Mouse (Mus musculus) liver, adult 2 months (tissue): ENCODE results near the gene 5031439G07Rik.

ENCODE experiments used
- CTCF ChIP-seq: fragments of 200-500 bp; IDR thresholded peaks from 2 replicates; pipeline ENCODE4 v1.5.1; 2011; ENCODE audit warnings: low read depth, low read length, control low read depth
- POLR2A ChIP-seq: fragments of 200-500 bp; IDR thresholded peaks from 2 replicates; pipeline ENCODE4 v1.6.1; 2011; ENCODE audit warnings: low read length, control low read depth; ENCODE audit not compliant: insufficient read depth; ENCODE audit errors: extremely low read depth

DNA sequence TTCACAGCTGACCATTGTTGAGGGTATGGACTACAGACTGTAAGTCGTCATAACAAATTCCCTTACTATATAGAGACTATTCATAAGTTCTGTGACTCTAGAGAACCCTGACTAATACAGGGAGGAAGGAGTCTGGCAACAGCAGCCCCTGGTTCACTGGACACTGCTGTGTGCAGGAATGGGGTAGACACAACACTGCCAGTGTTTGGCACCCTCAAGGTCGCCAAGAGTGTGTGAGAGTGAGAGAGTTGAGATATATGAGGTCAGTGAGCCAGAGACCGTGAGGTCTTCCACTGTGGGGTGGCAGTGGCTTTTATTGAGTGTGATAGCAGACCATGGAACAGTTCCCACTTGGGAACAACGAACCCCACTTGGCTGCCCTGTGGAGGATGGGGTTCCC lies 37.8 kb upstream of the 5031439G07Rik start:
- TF ChIP-seq POLR2A, result no peak
- TF ChIP-seq CTCF, result no peak
